Mouse (Mus musculus) mesoderm, embryonic 11.5 days (tissue): ENCODE measurements around the gene Chst7.

Experiments
- DNase-seq: peaks from one replicate; pipeline ENCODE4 v3.0.0-alpha.2; 2012; ENCODE audit warnings: low read depth, low spot score

The Chst7 gene

DNA sequence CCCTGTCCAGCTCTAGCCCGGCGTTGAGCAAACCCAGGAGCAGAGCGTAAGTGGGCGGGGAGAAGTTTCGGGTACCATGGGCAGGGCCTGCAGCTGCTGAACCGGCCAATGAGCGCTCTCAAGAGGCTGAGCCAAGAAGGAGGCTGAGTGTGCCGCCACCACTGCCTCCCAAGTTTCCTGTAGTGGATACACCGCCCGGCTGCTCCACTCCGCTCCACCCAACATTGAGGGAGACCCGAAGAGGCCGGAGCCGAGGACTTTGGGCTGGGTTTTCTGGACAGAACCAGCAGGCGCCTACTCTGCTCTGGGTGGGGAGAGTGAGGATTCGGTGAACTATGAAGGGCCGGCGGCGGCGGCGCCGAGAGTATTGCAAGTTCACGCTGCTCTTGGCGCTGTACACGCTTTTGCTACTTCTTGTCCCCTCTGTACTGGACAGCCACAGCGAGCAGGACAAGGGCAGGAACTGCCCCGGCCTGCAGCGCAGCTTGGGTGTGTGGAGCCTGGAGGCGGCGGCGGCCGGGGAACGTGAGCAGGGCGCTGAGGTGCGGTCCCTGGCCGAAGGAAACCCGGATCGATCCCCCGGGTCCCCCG, at the start of gene Chst7:
TSS of gene Chst7 (plus strand) at position 180 of the 591 bp plus-strand sequence.
- DNase-seq: peak; percentile 74

DNA sequence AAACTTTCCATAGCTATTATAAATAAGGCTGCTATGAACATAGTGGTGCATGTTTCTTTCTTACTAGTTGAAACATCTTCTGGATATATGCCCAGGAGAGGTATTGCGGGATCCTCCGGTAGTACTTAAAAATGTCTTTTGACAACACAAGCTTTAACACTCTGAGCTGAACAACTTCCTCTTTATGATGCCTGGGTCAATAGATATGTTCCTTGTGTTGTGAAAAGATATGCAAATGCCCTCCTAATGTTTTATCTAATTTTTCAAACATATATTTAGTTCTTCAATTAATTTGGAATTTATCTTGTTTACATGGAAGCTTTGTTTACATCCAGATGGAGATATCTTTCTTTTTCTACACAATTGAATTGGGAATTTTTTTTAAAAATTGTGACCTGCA, 47.1 kb upstream of the Chst7 start:
- DNase-seq: no peak

DNA sequence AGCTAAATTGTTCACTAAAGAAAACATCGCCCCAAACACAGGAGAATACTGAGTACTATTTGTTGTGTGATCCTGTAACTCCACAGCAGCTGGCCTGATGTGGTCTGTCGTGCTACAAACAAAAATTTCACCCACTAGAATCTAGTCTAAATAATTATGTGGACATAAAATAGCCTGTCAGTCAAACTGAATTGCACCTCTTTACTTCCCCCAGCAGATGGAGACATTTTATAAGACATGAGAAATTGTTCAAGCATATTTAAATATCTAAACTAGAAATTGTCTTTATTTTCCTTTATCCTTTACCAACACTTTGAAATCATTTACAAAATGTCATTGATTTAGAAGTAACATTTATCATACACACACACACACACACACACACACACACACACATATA, 38.4 kb upstream of the Chst7 start:
- DNase-seq: peak; percentile 11

DNA sequence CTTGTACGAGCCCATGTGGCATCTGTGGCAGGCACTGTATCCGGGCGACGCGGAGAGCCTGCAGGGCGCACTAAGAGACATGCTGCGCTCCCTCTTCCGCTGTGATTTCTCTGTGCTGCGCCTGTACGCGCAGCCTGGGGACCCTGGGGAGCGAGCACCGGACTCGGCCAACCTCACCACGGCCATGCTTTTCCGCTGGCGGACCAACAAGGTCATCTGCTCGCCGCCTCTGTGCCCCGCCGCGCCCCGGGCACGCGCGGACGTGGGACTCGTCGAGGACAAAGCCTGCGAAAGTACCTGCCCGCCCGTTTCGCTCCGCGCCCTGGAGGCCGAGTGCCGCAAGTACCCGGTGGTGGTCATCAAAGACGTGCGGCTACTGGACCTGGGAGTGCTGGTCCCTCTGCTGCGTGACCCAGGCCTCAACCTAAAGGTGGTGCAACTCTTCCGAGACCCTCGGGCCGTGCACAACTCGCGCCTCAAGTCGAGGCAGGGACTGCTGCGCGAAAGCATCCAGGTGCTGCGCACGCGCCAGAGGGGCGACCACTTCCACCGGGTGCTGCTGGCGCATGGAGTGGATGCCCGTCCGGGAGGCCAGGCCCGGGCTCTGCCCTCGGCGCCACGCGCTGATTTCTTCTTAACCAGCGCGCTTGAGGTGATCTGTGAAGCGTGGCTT, 872 bp downstream of the Chst7 start:
- peak; percentile 22 for DNase-seq

DNA sequence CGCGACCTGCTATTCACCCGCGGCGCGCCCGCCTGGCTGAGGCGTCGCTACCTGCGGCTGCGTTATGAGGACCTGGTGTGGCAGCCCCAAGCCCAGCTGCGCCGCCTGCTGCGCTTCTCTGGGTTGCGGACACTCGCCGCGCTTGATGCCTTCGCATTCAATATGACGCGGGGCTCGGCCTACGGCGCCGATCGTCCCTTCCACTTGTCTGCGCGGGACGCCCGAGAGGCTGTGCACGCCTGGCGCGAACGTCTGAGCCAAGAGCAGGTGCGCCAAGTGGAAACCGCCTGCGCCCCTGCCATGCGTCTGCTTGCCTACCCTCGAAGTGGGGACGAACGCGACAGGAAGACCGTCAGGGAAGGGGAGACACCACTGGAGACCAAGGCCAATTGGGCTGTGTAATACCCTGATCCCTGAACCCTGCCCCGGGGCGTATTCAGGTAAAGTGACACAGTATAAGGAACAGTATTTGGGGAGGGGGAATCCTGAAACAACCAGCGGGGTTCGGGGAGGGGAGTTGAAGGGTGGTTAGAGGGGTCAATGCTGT, 1.5 kb downstream of the Chst7 start:
- DNase-seq: peak; percentile 7

DNA sequence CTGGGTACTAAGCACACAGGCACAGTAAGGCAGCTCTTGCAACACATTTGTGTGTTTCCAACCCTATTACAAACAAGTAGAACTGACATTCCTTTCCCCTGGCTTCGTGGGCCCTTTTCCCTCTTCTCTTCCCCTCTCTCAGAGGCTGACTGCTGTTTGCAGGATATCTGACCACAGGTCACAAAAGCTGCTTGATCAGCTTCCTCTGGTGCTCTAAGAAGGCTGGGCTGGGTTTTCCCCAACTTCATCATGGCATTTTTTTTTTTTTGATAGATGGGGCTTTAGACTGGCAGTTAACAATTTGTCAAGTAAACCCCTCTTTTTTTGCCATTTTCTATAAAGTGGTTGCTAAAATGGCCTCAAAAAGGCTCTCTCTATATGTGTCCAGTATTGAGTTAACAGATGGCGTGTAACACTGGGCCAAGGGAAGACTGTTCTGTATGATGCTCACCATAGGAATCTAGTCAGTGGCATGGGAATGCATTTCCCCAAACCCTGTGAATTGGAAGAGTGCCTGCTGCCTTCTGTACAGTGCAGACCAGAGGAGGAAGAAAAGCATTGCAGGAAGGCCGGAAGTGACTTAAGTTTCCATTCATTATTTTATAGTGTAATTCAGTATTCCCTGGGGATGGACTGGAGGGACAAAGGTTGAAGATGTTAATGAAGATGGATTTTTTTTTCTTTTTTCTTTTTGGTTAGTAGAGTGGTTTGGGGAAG, 2.6 kb downstream of the Chst7 start:
- no peak for DNase-seq

DNA sequence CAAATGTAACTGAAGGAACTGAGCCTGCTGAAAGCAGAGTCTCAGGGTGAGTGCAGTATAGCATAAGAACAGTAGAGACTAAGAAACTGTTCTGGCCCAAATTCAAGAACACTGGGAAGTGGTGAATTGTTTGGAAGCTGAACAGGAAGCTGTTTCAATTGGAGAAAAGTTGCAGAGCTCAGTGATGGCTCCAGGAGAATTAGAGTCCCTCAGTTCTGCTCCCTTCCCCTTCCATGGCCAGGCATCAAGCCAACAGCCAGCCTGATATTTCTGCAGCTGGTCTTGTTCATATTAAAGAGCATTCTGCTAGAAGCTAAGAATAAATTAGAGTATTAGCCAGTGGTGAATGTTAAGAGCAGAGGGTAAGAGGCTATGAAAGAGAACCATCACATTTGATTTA, 7.3 kb downstream of the Chst7 start:
- no peak for DNase-seq

DNA sequence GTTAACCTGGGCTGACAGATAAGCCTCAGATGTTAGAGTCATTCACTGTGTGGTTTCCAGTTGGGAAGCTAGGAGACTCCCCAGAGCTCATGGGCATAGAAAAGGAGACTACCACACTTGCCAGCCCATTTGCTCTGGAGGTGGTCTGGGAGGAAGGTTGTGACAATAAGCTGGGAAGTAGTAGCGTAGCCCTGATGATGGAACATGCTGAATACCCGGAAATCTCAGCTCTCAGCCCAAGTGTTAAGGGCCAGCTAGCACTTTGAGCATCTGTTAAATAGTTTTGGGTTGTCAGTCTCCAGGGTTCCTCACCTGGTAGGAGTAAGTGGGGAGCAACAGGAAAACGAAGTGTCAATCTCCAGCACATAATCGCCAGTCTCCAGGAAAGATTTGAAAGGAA, 10.8 kb downstream of the Chst7 start:
- DNase-seq: no peak

DNA sequence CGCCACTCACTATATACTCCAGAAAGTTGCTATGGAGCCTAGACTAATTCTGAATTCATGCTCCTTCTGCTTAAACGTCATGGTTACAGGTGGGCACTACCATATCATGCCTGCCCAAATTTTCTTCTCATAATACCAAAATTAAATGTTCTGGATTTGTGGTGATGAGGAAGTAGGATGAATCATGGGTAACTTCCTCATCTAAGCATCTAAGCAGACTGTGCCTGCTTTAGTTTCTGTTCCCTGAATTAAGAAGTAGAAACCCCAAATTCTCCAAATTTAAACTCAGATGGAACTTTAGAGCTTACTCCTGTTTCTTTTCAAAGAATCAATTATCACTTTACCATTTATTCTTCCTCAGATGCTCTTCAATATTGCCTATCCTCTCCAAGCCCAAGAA, 58.4 kb downstream of the Chst7 start:
- DNase-seq: no peak

DNA sequence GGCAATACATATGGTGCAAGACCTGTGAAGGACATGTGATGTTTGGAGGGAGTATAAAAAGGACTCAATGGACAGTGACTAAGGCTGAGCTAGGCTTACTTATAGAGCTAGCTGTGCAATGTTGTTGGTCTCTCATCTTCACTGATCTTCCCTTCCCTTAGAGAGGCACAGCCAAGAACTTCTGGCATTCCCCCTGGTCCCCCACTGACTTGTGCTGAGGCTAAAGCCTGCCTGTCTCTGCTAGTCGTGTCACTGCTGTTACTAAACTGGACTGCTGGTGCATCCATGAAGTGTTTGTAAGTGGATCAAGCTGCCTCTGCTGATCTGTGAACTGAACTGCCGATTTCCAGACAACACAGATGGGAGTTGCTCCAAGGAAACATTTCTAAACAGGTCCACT, 66.1 kb downstream of the Chst7 start:
- no peak for DNase-seq

DNA sequence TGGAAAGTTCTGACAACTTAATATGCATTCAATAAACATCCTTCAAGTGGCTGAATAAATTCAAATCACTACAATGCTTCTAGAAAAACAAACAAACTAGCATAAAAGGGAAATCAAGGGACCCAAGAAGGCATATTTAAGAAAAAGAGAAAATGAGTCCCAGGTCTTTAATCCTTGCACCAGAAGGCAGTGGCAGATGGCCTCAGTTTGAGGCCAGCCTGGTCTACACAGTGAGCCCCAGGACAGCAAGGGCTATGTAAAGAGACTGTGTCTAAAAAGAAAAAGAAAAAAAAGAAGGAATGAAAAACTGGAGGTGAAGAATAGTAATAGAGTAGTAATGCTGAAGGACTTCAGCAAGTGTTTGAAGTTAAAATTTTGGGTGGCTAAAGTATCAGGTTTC, 69.6 kb downstream of the Chst7 start:
- DNase-seq: no peak

DNA sequence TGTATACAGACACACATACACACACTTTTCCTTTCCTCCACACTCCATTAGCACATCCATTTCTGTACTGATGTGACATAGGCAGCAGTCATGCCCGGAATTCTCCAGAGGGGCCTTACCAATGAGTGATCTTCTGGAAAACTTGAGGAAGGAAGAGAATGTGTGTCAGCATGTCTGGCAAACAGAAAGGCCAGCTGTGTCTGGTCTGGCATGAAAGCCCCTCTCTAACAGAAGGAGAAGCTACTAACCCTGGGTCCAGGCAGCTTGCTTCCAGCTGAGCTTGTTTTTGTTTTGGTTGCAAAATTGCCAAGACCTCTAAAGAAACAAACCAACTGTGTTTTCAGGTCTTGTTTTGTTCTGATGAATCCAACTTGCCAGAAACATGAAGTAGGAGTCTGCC, 70.1 kb downstream of the Chst7 start:
- DNase-seq: no peak
